Mouse (Mus musculus): Measurements from ENCODE around the gene Ranbp9. TPM values are rescaled to one million over a fixed set of nuclear protein-coding genes. Genes with fewer than 3 reads are reported as not detected.

The Ranbp9 gene
- total RNA-seq, 2 experiments from 2014 or later: 48.6 to 51.2 TPM

- H3K27ac ChIP-seq: no peak overlapping the region
- intact Hi-C loops (cut with DNase I): no loop called here
- no peak for TF ChIP-seq CTCF (IDR thresholded peaks at IDR 0.05)
- H3K4me3 ChIP-seq: no peak overlapping the region
- DNase-seq: no peak
These were observed 52.6 kb downstream of the Ranbp9 start for GRCm38 (mm10) chr13:43428436-43428835.

- DNase-seq: no peak
- Histone ChIP-seq H3K4me3 (no peak overlapping the region), H3K27ac (no peak overlapping the region)
- no peak for TF ChIP-seq CTCF (IDR thresholded peaks at IDR 0.05)
- intact Hi-C loops (cut with DNase I): no loop called here
These were observed 65.8 kb downstream of the Ranbp9 start for GRCm38 (mm10) chr13:43415249-43415648.

- H3K4me3 ChIP-seq: no peak overlapping the region
- intact Hi-C loops (cut with DNase I): no loop called here
These were observed 67.5 kb downstream of the Ranbp9 start for GRCm38 (mm10) chr13:43413611-43414010.

GRCm38 (mm10) chr13:43412311-43412710 is 68.8 kb downstream of the Ranbp9 start:
- Histone ChIP-seq H3K27ac (no peak overlapping the region), H3K4me3 (no peak overlapping the region)
- no peak for TF ChIP-seq CTCF (IDR thresholded peaks at IDR 0.05)
- intact Hi-C loops (cut with DNase I): no loop called here
- DNase-seq: no peak

More at GRCm38 (mm10) chr13:43413611-43414010, 67.5 kb downstream of the Ranbp9 start:
- H3K27ac ChIP-seq: no peak overlapping the region
- DNase-seq: no peak
- no peak for TF ChIP-seq CTCF (IDR thresholded peaks at IDR 0.05)

GRCm38 (mm10) chr13:43399576-43399975 is 81.5 kb downstream of the Ranbp9 start:
- intact Hi-C loops (cut with DNase I): loop anchor here (5.0 kb wide), 2 partner anchors 83 to 217 kb away; partner anchors contain the start of gene Ranbp9
- TF ChIP-seq CTCF (IDR thresholded peaks at IDR 0.05): no peak
- H3K27ac ChIP-seq: no peak overlapping the region
- no peak for DNase-seq
- peak overlapping the region; percentile 98 for H3K4me3 ChIP-seq

GRCm38 (mm10) chr13:43398297-43399080 is 82.6 kb downstream of the Ranbp9 start, which contains the start of gene Nol7:
Gene Nol7, plus strand, starts transcription at chr13:43398390.
- intact Hi-C loops (cut with DNase I): loop anchor here (5.0 kb wide), 2 partner anchors 84 to 216 kb away; partner anchors contain the start of gene Ranbp9
- H3K4me3 ChIP-seq: peak within 1 kb of the TSS; percentile 98
- peak; percentile 69 for TF ChIP-seq CTCF (IDR thresholded peaks at IDR 0.05)
- DNase-seq: peak; percentile 98
- peak within 1 kb of the TSS; percentile 99 for H3K27ac ChIP-seq

GRCm38 (mm10) chr13:43397700-43398296 is 83.3 kb downstream of the Ranbp9 start:
- intact Hi-C loops (cut with DNase I): loop anchor here (5.0 kb wide), 2 partner anchors 85 to 215 kb away; partner anchors contain the start of gene Ranbp9
- no peak for TF ChIP-seq CTCF (IDR thresholded peaks at IDR 0.05)
- H3K27ac ChIP-seq: no peak overlapping the region; the same call in 1 of the 2 replicates
- DNase-seq: no peak
- H3K4me3 ChIP-seq: peak overlapping the region; percentile 98

- no peak for TF ChIP-seq CTCF (IDR thresholded peaks at IDR 0.05)
- no peak for DNase-seq
- Histone ChIP-seq H3K4me3 (no peak overlapping the region), H3K27ac (no peak overlapping the region)
- intact Hi-C loops (cut with DNase I): no loop called here
These were observed 95.8 kb downstream of the Ranbp9 start for GRCm38 (mm10) chr13:43385321-43385720.

- TF ChIP-seq CTCF (IDR thresholded peaks at IDR 0.05): no peak
- H3K4me3 ChIP-seq: no peak overlapping the region
- no peak for DNase-seq
- H3K27ac ChIP-seq: no peak overlapping the region
- intact Hi-C loops (cut with DNase I): no loop called here
These were observed 101.1 kb downstream of the Ranbp9 start for GRCm38 (mm10) chr13:43379989-43380388.

GRCm38 (mm10) chr13:43374918-43375432 is 106.1 kb downstream of the Ranbp9 start:
- H3K4me3 ChIP-seq: no peak overlapping the region
- TF ChIP-seq CTCF (IDR thresholded peaks at IDR 0.05): no peak
- intact Hi-C loops (cut with DNase I): no loop called here
- peak overlapping the region; percentile 68 for H3K27ac ChIP-seq
- DNase-seq: no peak

- no peak for DNase-seq
- intact Hi-C loops (cut with DNase I): no loop called here
- H3K27ac ChIP-seq: peak overlapping the region; percentile 68
- no peak for TF ChIP-seq CTCF (IDR thresholded peaks at IDR 0.05)
- H3K4me3 ChIP-seq: no peak overlapping the region
These were observed 106.9 kb downstream of the Ranbp9 start for GRCm38 (mm10) chr13:43374205-43374604.

GRCm38 (mm10) chr13:43372892-43373291 is 108.2 kb downstream of the Ranbp9 start:
- no peak for DNase-seq
- no peak overlapping the region for H3K27ac ChIP-seq
- no peak overlapping the region for H3K4me3 ChIP-seq
- intact Hi-C loops (cut with DNase I): no loop called here
- TF ChIP-seq CTCF (IDR thresholded peaks at IDR 0.05): no peak

GRCm38 (mm10) chr13:43370063-43370462 is 111.0 kb downstream of the Ranbp9 start:
- DNase-seq: no peak
- no peak for TF ChIP-seq CTCF (IDR thresholded peaks at IDR 0.05)
- H3K4me3 ChIP-seq: no peak overlapping the region
- H3K27ac ChIP-seq: no peak overlapping the region
- intact Hi-C loops (cut with DNase I): no loop called here

Measured in gastrocnemius, adult 2 months (tissue).